Mouse (Mus musculus) left cerebral cortex, postnatal 14 days (tissue): ENCODE measurements at regions not wholly inside any gene's neighbourhood (a gene's known extent, or its start where the extent isn't known, plus 50 kb on each side); places are given as distances from the start of the nearest gene placed in this dataset.

ENCODE experiments used
- DNase-seq, 2 experiments: peaks; one replicate each; pipeline ENCODE4 v3.0.0; 2021 to 2022; ENCODE audit warnings: low spot score in 2 of 2, mixed read lengths in 1 of 2
- intact Hi-C: fragments of 180-260 bp; cut with DNase I; formaldehyde crosslinking; loops from one replicate; pipeline ENCODE4 v1.15.1; 2025
- microRNA-seq, 2 experiments: library from miRNA; unstranded; fragments of <30 nt; microRNA quantifications; one replicate each; pipeline ENCODE4 v1.2.0; 2022

GRCm38 (mm10) chr6:105389192-105389591 lies 288.3 kb upstream of the Cntn4 start:
- DNase-seq, result no peak
- intact Hi-C loops, result no loop called here

- no peak for DNase-seq
Measured at GRCm38 (mm10) chr6:105398315-105398714, 279.1 kb upstream of the Cntn4 start.

GRCm38 (mm10) chr6:105417551-105417950 lies 259.9 kb upstream of the Cntn4 start:
- no peak for DNase-seq
- intact Hi-C loops, result no loop called here

More at GRCm38 (mm10) chr6:105398315-105398714, 279.1 kb upstream of the Cntn4 start:
- intact Hi-C loops, result no loop called here

- DNase-seq, result no peak
- intact Hi-C loops, result no loop called here
Measured at GRCm38 (mm10) chr6:105447208-105447607, 230.3 kb upstream of the Cntn4 start.

- intact Hi-C loops, result no loop called here
Measured at GRCm38 (mm10) chr6:105483388-105483787, 194.1 kb upstream of the Cntn4 start.

GRCm38 (mm10) chr6:105493308-105493707 lies 184.2 kb upstream of the Cntn4 start:
- no peak for DNase-seq
- intact Hi-C loops, result no loop called here

More at GRCm38 (mm10) chr6:105483388-105483787, 194.1 kb upstream of the Cntn4 start:
- peak; percentile 10 to 54 for DNase-seq

Small RNA genes lying in the stretch of these regions (microRNA-seq; reads per million reads assigned to microRNA genes)
- 0 reads per million in 2 experiments for gene Gm25570
